Mouse (Mus musculus) C2C12 (cell line): ENCODE results near the gene B3galt1. TPM values are rescaled to one million over a fixed set of nuclear protein-coding genes. Genes with fewer than 3 reads are reported as not detected.

Experiments
- H3K27me3 ChIP-seq: one replicate; pipeline ENCODE4 v1.6.1; 2011; ENCODE audit not compliant: control insufficient read depth, insufficient read depth, insufficient read length
- H3K36me3 ChIP-seq: one replicate; pipeline ENCODE4 v1.6.1; 2011; ENCODE audit not compliant: control insufficient read depth, insufficient read depth
- H3K4me3 ChIP-seq: one replicate; pipeline ENCODE4 v1.5.1; 2011; ENCODE audit warnings: mild to moderate bottlenecking, control low read depth; ENCODE audit not compliant: poor library complexity, insufficient read depth, severe bottlenecking
- H3K79me2 ChIP-seq: one replicate; pipeline ENCODE4 v1.6.1; 2011; ENCODE audit not compliant: control insufficient read depth, insufficient read depth
- H3K79me3 ChIP-seq: one replicate; pipeline ENCODE4 v1.6.1; 2011; ENCODE audit warnings: low read depth, control low read depth
- H3ac ChIP-seq: one replicate; pipeline ENCODE3; 2011; ENCODE audit warnings: low read depth; ENCODE audit not compliant: control insufficient read depth, insufficient read length
- CEBPB ChIP-seq: IDR thresholded peaks from one replicate; pipeline ENCODE4 v1.6.1; 2011; ENCODE audit warnings: low read depth, mild to moderate bottlenecking, control low read depth, moderate library complexity
- CTCF ChIP-seq: IDR thresholded peaks from one replicate; pipeline ENCODE4 v1.5.1; 2011; ENCODE audit not compliant: control insufficient read depth, insufficient read depth, insufficient read length
- FOSL1 ChIP-seq: IDR thresholded peaks from one replicate; pipeline ENCODE4 v1.8.0; 2011; ENCODE audit warnings: mild to moderate bottlenecking, low read length; ENCODE audit not compliant: poor library complexity, insufficient read depth, severe bottlenecking
- MAX ChIP-seq: IDR thresholded peaks from one replicate; pipeline ENCODE4 v1.6.1; 2011; ENCODE audit warnings: mild to moderate bottlenecking, control low read depth
- MYOD1 ChIP-seq: IDR thresholded peaks from one replicate; pipeline ENCODE4 v1.6.1; 2011; ENCODE audit warnings: low read depth; ENCODE audit not compliant: control insufficient read depth, insufficient read length
- MYOG ChIP-seq: IDR thresholded peaks from one replicate; pipeline ENCODE4 v1.6.1; 2011; ENCODE audit not compliant: control insufficient read depth, insufficient read length; ENCODE audit errors: extremely low read depth
- USF1 ChIP-seq: IDR thresholded peaks from one replicate; pipeline ENCODE4 v1.6.1; 2011; ENCODE audit warnings: low read depth, mild to moderate bottlenecking, control low read depth, moderate library complexity
- long read RNA-seq, 2 experiments: library from polyadenylated mRNA; unstranded; transcript quantifications; one replicate each; pipeline ENCODE4 v2.0.0; 2019 to 2020
- polyA plus RNA-seq: library from polyadenylated mRNA; unstranded; fragments of >200 nt; fragmentation: generic; extraction: Trizol; gene quantifications from one replicate; pipeline ENCODE4 v1.2.1, GENCODE M21; 2012; ENCODE audit warnings: missing spikeins

Gene B3galt1
- 1.4 TPM for polyA plus RNA-seq
- long read RNA-seq, experiment 1, full-length matches to known transcripts, result 1 of 1 reads
- long read RNA-seq, experiment 1, partial matches to known transcripts, result 0 of 1 reads
- long read RNA-seq, experiment 1, other reads (novel, unspliced or antisense), result 0 of 1 reads
- long read RNA-seq, experiment 2, result 0 reads

DNA sequence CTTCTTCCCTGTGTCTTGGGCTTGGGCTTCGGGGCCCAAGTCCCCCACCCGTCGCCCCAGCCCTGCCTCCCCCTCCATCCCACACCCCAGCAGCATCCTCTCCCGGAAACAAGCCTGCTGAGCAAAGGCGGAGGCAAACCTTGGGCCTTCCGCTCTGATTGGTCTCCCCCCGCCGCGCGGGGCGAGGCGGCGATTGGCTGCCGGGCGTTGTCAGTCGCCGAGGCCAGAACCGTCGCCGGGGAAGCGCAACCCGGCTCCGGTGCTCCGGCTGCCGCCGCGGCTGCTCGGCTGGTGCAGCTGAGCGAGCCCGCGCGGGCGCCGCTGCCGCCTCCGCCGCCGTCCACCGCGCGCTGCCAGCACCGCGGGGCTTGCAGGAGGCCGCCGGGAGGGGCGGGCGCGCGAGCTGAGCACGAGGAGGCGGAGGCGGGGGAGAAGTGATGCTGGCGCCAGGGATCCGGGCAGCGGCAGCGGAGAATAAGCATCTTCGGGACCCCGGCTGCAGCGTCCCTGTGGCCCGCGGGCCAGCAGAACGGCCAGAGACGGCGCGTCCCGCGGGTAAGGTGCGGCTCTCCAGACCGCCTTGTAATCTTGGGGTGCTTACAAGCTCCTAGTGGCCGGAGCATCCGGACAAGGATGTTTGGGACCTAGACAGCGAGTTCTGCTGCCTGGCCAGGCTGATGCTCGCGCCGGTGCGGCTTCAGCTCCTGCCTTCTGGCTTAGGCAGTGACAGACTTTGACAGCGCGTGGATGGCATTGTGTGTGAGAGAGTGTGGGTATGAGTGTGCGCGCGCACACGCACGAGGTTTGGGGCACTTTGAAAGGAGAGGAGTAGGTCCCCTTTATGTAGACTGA lies at the start of gene B3galt1:
B3galt1 (plus strand) TSS at position 392 of the 852 bp plus-strand sequence.
- peak within 1 kb of the TSS; percentile 43 for H3K4me3 ChIP-seq
- no peaks in the 10 kb centered on the region for H3K79me2 ChIP-seq
- H3ac ChIP-seq, result peak within 1 kb of the TSS; percentile 74
- no peaks in the 10 kb centered on the region for H3K36me3 ChIP-seq
- H3K27me3 ChIP-seq, result no peaks in the 10 kb centered on the region
- no peaks in the 10 kb centered on the region for H3K79me3 ChIP-seq
- TF ChIP-seq MAX (peak; percentile 37), MYOG (no peak), USF1 (no peak), CEBPB (no peak)

DNA sequence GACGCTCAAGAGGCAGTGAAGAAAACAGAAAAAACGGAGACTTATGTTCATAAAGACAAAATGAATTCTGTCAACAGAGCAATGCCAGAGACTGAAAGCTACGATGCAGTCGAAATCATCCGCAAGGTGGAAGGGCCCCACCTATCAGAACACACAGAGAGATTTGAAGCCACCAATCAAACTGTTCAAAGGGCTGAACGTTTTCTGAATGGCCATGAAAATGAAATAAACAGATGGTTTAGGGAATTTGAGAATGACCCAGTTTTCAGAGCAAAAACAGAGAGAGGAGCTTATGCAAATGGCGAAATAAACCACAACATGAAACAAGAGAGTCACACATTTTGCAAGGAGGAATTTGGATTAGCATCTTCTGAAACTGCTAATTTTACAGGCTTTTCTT lies 49.3 kb upstream of the B3galt1 start:
- no peaks in the 10 kb centered on the region for H3K36me3 ChIP-seq
- H3K27me3 ChIP-seq, result no peaks in the 10 kb centered on the region
- no peaks in the 10 kb centered on the region for H3K79me3 ChIP-seq
- TF ChIP-seq MYOG, result no peak
- no peak for TF ChIP-seq CTCF
- TF ChIP-seq FOSL1, result no peak
- TF ChIP-seq USF1, result no peak
- TF ChIP-seq MAX, result no peak
- TF ChIP-seq CEBPB, result no peak
- no peak for TF ChIP-seq MYOD1
- H3K4me3 ChIP-seq, result no peak overlapping the region
- no peaks in the 10 kb centered on the region for H3K79me2 ChIP-seq
- H3ac ChIP-seq, result no peak overlapping the region

DNA sequence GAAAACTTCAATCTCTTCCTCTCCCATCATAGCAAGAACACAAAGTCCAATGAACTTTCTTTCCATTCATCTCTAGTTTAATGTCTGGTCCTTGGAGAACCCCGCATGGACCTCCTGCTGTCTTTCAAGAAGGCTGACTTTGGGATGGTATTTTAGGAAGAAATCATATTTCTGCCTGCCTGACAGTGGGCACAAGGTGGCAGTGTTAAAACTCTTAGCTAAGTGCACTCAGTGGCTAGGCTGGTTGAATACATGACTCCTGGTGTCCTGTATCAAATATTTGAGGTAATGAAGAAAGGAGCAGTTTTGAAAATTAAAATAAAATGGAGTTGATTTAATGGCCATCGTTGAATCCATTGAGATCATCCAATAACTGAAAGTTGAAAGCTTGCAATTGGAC lies 30.3 kb upstream of the B3galt1 start:
- H3ac ChIP-seq, result no peak overlapping the region
- no peaks in the 10 kb centered on the region for H3K79me3 ChIP-seq
- no peaks in the 10 kb centered on the region for H3K36me3 ChIP-seq
- H3K27me3 ChIP-seq, result no peaks in the 10 kb centered on the region
- TF ChIP-seq MAX, result no peak
- no peak overlapping the region for H3K4me3 ChIP-seq
- no peaks in the 10 kb centered on the region for H3K79me2 ChIP-seq

DNA sequence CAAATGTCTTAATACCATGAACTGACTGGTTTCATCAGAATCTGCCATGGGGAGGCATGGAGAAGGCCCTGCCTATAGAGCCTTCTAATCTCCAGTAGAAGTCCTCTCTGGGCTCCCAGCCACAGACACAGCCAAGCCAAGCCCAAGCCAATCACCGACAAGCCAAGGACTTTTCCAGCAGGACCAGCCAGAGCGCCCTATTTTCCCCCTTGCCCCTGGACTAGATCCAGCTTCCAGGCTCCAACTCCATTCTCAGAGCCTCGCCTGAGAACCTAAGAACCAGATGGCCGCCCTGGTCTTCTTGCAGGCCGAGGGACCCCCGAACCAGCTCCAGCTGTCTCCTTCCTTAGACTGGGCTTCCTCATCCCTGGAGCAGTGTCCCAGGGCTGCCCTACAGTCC lies 26.2 kb upstream of the B3galt1 start:
- Histone ChIP-seq H3K36me3 (no peaks in the 10 kb centered on the region), H3K79me3 (no peaks in the 10 kb centered on the region), H3K79me2 (no peaks in the 10 kb centered on the region), H3ac (no peak overlapping the region), H3K27me3 (no peaks in the 10 kb centered on the region), H3K4me3 (no peak overlapping the region)
- TF ChIP-seq MAX, result no peak
- no peak for TF ChIP-seq FOSL1
- TF ChIP-seq USF1, result no peak
- no peak for TF ChIP-seq CTCF
- TF ChIP-seq MYOG, result no peak

DNA sequence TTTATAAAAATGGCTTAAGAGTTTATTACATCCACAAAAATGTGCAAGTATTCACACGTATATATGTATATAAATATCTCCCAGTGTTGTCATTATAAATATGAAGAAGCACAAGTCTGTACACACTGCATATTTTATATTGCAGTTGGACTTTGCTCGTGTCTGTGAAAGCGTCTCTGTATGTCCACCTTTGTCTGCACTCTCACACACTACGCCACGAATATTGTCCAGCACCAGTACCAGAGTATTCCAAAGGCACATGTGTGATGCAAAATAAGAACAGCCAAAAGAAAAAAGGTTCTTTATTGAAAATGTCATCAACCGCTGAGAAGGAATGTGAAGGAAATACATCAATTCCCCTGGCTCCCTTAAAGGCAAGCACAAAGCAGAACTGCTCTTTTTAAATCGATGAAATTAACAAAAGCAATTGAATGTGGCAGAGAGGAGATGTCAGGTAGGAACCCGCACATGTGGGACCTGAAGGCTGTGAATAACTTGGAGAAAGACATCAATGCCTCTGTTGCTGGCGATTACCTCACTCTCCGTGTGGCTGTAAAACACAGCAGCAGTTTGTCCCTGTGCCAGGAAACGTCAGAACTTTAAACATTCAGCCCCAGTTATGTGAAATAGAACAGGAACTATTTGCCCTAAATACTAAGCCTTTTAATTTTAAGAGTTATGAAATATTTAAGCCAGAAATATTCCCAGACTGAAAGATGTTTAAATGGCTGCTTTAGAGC lies 23.5 kb upstream of the B3galt1 start:
- Histone ChIP-seq H3K27me3 (no peaks in the 10 kb centered on the region), H3K36me3 (no peaks in the 10 kb centered on the region), H3ac (no peak overlapping the region), H3K79me3 (no peaks in the 10 kb centered on the region), H3K4me3 (no peak overlapping the region), H3K79me2 (no peaks in the 10 kb centered on the region)
- TF ChIP-seq CEBPB, result no peak
- TF ChIP-seq MAX, result no peak
- TF ChIP-seq CTCF, result no peak
- no peak for TF ChIP-seq FOSL1
- no peak for TF ChIP-seq MYOG
- TF ChIP-seq USF1, result no peak
- TF ChIP-seq MYOD1, result no peak
